Mouse (Mus musculus) ES-Bruce4 (cell line): ENCODE measurements around the gene Cpn2.

Experiments used
- CTCF ChIP-seq: IDR thresholded peaks from one replicate; pipeline ENCODE4 v1.8.1; 2011; ENCODE audit warnings: low read depth, low read length
- EP300 ChIP-seq: IDR thresholded peaks from 2 replicates; pipeline ENCODE4 v1.6.1; 2011; ENCODE audit warnings: low read depth, low read length; ENCODE audit not compliant: insufficient read depth
- POLR2A ChIP-seq: IDR thresholded peaks from one replicate; pipeline ENCODE4 v1.8.1; 2011; ENCODE audit warnings: low read length; ENCODE audit not compliant: insufficient read depth

GRCm38 (mm10) chr16:30314236-30314635 lies 46.9 kb upstream of the Cpn2 start:
- TF ChIP-seq POLR2A (no peak), EP300 (no peak), CTCF (no peak)
